Mouse (Mus musculus) ovary, postnatal 10 days (tissue): ENCODE measurements around the gene Zfyve9.
A peak's percentile ranks its signal among the peaks of the same experiment; 100 is the strongest.

ENCODE experiments used
- DNase-seq: peaks from one replicate; pipeline ENCODE4 v3.0.0; 2022; ENCODE audit warnings: low spot score

Gene Zfyve9

DNA sequence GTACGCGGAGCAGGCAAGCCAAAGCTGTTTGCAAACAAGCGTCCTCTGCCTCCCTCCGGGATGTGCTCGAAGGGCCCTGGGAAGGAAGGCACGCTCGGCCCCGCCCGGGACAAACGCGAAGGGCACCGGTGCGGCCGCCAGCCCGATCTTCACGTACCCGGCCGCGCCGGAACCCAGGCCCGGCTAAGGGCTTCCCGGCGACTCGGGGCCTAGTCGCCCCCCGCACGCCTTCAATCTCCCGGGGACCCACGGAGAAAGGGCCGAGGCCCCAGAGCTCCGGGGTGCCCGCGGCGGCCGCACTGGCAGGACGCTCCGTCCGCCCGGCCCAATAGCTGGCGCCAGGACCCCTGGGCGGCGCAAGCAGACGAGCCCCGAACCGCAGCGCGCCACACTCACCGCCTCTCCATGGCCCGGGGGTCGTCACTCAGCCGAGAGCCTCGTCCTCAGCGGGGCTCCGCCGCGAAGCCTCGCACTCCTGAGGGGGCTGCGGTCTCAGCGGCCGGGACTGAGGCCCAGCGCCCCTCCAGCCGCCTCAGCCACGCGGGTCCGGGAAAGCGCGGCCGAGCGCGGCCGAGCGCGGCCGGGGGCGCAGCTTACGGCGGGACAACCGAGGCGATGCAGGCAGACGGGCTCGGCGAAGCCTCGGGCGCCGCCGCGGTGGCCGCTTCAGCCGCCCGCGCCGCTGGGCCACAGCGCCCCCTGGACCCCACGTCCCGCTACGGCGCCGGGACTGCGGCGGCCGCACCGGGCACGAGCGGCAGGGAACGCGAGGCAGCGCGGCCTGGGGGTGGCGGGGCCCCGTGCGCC lies at the start of gene Zfyve9:
Gene Zfyve9, minus strand, starts transcription at position 742 of the 807 bp plus-strand sequence.
- peak; percentile 60 for DNase-seq

DNA sequence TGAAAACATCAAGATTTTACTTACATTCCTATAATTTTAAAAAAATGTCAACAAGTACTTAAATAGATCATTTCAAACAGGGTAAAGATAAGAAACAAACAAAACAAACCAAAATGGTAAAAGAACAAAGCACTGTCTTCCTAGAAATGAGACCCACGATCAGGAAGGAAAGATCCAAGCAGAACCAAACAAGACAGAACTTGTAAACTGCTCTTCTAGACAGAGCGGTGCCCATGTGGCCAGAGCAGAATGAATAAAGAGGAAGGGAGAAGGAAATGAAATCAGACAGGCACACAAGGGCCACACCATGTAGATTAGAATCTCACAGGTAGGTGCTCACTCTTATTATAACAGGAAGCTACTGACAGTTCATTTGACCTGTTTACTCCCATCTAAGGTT lies 46.0 kb upstream of the Zfyve9 start:
- DNase-seq, result no peak

DNA sequence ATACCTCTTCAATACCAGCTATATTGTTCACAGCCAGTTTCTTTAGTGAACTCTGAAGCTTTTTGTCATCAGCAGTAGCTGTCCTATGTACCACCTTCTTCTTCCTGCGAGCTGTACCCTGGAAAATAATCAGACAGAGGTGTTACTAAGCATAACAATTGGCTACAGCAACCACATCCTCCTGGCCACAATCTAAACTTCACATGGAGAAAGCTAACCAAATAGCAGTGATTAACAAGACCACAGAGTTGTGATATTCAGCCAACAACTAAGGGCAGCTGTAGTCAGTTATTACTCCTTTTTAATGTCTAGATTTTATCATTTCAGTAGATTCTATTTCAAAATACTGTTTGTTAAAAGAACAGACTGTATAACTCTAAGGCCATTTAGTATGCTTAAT lies 45.5 kb upstream of the Zfyve9 start:
- no peak for DNase-seq

DNA sequence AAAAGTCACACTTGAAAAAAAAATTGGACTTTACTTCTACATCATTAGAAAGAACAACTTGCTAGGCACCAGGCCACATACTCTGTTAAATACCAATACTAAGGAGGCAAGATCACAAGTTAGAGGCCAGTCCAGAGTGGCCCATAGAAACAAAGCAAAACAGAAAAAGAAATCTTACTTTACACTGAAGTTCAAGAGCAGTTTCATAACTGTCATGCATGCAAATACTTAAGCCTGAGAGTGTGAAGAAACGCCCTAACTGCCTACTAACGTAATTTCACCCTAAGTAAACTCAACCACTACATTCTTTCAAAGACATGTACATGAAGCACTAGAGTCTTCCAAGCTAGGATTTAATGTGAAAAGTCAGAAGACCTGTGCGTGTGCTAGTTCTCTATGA lies 45.1 kb upstream of the Zfyve9 start:
- no peak for DNase-seq

DNA sequence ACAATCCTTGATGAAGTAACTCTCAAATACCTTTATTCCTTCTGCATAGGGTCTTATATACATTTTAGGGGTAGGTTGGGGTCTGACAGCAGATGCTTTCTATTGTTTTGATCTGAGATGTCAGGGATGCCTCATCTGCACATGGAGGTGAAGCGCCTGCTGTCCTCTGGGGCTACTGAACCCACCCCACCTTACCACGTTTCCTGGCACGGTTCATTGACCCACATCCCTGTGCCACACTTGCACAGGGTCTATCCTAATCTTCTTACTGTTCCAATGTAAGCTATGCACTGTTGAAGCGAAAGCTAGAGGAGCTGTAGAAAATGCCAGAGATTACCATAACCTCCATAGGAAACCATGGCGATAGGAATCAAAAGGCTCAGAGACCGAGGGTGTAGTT lies 31.0 kb upstream of the Zfyve9 start:
- DNase-seq, result no peak

DNA sequence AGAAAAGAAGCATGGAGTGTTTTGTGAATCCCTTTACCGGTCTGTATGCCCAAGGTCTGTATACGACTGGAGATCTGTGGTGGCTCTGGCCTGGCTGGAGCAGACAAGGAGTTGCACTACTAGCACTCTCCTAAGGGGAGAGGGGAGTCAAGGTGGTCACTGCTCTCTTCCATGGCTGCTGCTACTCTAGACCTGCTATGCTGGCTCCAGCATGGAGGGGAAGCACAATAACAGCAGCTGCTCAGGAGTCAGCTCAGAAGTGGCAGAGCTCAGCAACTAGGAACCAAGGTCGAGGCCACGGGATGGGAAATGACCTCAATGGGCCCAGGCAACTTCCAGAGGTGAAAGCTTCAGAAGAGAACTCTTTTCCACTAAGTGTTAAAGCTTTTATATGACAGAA lies 30.5 kb upstream of the Zfyve9 start:
- no peak for DNase-seq

DNA sequence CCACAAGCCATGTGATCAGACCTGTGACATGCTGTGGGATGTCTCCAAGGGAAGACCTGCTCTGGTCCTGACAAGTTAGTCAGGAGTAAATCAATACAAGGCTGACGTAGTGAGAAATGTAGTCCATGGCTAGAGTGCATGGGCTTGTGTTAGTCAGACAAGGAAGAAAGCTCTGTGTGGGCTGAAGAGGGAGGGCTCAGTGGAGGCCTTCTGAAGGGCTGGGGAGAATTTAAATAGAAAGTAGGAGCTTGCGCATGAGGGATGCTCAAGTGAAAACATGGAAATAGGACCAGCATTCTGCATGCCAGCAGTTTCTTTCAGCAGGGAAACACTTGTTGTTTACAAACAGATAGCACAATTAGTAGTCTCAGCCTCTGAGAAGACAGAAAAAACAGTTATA lies 22.9 kb upstream of the Zfyve9 start:
- no peak for DNase-seq

DNA sequence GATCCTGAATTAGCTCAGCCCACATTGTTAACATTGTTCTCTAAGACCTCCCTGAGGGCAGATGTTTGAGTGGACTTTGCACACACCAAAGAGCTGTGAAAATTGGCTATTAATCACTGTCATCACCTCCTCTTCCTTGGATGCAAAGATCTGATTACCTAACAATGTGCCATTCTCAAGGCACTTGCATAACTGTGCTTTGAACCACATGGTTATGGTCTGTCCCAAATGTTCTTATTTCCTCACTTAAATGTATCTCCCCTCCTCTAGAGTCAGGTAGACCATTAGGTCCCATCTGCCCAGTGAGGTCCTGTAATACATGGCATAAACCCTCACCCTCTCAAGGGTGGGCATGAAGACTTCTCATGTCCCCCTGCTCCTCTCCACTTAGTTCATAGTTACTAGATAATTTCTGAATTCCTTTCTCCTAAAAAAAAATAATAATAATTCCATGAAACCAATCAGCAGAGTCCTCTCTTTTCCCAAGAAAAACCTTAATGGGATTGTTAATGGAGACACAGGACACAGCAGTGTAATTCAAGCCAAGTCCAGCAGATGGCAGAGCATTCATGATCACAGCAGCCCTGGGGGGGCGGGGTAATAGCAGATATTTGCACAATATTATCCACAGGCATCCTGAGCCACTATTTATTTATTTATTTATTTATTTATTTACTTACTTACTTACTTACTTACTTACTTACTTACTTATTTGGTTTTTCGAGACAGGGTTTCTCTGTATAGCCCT lies 17.7 kb upstream of the Zfyve9 start:
- DNase-seq, result peak; percentile 27

DNA sequence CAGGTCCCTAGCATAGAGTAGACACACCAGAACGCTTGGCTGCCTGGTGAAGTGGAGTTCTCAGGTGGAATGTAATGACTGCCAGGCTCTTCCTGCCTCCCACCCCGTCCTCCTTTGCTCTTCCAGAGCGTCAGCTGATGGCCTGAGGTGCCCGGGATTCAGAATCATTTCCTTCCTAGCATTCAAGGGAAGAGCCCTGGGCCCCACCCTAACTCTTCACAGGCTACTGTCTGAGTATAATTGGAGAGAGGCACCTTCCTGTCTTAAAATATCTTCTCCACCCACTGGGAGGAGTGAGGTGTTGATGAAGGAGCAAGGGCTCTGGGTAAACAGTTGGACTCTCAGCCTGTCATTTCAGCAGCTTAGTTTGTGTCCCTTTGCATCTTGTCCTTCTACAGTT lies 16.1 kb upstream of the Zfyve9 start:
- DNase-seq, result no peak

DNA sequence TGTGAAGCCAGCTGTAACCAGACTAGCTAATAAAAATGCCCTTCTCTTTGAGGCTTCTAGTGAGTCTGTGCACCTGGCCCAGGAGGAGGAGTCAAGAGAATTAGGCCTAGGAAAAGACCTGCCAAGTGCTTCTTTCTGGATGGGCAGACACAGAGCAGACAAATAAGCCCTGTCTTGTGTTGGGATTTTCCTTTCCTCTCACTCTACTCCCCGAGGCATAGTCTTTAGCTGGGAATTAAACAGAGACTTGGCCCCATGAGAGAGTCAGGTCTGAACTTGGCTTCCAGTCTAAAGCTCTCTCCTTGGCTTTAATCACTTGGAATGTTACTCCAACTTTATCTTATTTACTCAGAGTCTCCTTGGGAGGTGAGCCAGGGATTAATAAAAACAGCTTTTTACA lies 13.3 kb upstream of the Zfyve9 start:
- no peak for DNase-seq

DNA sequence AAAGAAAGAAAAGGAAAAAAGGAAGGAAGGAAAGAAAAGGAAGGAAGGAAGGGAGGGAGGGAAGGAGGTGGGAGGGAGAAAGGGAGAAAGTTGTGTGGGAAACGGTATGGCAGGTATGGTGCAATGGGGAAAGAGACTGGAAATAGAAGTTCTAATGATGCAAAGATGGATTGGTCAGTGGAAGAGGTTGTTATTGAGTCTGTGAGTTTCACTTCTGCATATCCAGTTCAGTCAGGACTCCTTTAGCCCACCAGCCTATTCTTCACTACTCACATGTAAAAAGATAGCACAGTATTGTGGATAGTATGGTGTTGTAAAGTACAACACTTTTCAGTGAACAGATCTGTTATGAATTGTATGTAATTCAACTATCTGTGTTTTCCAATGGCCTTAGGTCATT lies 9.9 kb upstream of the Zfyve9 start:
- DNase-seq, result no peak

DNA sequence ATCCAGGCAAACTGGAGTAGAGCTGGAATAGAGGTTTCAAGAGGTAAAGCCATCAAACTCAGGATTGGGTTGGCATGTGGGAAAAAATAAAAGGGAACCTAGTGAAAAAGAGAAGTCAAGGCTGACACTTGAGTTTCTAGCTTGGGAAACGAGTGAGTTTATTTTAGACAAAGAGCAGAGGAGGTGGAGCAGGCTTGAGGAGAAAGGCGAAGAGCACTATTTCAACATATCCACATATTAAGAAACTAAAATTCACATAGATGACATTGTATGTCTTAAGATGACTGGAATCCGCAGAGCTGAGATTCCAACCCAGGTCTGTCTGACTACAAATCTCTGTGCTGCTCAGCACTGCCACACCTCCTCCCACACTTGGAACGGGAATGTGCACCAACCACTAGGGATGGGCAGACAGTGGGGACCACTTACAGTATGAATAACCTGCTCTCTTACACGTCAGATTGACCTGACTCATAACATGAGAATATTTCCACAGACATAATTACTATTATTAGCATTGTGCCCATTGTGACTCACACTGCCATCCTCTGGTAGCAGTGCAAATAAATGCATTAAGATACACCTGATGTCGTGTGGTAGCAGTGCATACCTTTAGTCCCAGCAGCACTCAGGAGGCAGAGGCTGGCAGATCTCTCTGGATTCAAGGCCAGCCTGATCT lies 8.8 kb upstream of the Zfyve9 start:
- no peak for DNase-seq

DNA sequence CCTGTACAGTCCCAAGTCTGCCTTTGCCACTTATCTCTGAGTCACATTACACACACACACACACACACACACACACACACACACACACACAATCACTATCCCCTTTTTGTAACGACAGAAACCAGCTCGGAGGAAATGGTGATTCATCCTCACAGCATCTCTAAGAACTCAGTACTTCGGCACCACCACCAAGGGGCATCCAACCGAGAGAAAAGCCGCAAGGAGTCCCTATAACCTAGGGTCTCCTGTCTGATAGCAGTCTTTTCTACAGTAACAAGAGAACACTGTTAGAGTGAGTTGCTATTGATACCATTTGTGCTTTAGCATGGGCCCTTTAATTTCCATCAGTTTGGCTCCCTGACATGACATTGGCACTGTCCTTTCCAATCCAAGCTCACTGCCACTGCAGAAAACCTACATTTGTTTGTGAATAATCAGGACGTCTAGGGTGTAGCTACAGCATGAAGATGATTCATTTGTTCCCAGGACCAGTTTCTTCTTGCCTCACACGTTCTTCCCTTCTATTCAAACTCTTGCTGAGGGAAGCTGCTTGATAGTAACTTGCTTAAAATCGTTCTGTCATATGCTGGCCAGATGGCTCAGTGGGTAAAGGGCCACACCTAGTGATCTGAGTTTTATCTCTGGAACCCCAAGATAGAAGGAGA lies 2.0 kb upstream of the Zfyve9 start:
- DNase-seq, result no peak

DNA sequence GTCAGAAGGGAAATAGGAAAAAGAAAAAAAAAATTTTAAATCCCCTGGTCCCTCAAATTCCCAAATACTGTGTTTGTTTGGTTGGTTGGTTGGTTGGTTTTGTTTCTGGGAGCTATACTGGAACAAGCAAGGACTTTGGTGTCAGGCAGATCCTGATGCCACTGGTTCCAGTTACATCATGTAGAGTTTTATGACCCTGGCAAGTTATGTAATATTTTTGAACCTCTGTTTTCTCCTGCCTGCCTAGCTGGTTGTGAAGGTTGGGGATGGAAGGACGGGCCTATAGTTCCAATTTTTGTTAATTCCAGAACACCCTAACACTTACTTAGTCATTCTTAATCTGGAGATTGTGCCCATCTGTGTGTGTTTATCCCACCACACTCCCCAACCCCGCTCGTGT lies 998 bp upstream of the Zfyve9 start:
- no peak for DNase-seq

DNA sequence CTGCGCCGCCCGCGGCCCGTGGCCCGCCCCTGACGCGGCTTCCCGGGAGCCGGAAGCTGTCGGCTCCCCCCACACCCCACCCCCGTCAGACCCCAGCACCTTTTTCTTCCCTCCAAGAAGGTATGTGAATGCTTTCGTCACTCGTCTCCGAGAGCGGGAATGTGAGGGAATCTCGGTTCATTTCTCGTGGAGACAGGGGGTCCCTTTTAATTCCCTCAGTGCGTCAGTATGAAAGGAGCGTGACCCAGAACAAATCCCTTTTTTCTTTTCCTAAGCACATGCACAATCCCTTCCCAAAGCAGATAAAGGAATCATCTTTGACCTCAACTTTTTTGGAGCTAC lies 237 bp upstream of the Zfyve9 start:
- no peak for DNase-seq

DNA sequence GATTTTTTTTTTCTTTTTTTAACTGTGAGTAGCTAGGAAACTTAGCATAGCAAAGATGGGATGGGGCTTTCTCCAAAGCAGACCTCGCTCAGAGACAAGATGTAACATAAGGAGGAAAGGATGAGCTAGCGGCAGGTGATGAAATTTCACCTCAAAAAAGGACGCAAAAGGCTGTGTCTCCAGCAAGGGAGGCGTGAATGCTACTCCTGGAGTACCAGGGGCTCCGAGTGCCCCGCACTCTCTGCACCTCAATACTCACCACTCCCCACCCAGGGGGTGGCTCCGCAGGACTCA lies 888 bp downstream of the Zfyve9 start:
- DNase-seq, result no peak

DNA sequence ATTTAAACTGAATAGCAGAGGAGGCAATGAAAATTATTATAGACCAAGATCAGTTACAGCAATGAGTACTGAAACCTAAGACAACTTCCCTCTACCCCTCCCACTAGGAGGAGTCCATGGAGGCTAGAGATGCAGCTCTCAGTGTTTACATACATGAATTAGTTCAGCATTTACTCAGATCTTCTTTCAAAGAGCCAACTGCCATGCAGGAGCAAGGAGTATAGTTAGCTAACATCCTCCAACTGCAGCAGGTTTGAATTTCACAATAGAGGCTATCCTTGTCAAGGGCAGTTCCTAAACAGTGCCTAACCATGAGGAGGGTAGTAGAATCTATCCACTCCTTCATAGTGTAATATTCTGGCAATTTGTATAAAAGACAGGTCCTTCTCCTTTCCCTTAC lies 12.1 kb downstream of the Zfyve9 start:
- no peak for DNase-seq

DNA sequence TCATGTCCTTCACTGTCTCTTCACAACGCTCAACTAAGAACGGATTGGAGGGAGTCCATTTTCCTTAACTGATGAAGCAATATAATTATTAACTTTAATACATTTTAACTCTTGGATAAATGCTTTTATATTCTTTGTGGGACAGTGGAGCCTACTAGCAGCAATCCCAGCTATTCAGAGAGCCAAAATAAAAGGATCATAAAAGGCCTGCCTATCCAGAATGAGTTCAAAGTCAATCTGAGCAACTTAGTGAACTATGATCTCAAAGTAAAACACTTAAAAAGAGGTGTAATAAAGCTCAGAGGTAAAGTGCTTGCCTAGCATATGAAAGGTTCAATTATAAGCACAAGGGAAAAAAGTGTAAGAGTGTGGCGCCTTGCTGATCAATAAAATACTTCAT lies 21.0 kb downstream of the Zfyve9 start:
- no peak for DNase-seq

DNA sequence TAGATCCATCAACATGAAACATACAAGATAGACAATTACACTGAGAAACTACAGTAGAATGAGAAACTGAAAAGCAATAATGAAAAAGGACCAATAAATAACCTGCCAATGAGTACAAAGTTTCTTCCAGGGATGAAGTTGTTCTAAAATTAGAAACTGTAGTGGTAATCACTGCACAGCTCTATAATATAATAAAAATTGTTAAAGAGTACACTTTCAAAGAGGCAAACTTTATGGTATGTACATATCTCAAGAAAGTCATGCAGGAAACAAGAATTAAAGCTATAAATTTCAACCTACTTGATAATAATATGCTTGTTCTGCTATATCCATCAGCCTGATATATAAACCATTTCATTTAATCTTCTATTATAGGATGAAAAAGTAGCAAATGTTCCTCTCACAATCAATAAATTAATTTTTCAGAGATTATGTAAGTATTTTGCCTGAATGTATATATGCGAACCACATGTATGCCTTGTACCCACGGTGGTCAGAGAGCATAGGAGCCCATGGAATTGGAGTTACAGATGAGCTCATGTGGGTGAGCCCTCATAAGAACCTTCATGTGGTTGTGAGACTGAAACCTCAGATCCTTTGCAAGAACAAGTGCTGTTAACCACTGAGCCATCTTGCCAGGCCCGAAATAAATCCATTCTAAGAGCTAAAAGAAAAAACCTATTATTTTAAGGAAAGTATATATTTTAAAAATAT lies 34.3 kb downstream of the Zfyve9 start:
- DNase-seq, result no peak

DNA sequence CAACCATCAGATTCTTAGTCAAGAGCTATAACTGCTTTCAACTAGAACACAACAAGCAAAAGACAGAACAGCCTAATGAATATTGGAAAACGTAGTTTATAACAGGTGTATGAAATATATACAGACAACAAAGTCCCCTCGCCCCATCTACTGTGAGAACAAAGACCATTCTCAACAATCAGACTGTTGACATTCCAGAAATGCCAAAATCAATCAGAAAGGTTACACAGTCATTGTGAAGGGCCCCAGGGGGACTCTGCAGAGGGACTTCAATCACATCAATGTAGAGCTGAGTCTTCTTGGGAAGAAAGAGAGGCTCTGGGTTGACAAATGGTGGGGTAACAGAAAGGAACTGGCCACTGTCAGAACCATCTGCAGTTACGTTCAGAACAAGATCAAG lies 49.0 kb downstream of the Zfyve9 start:
- no peak for DNase-seq

DNA sequence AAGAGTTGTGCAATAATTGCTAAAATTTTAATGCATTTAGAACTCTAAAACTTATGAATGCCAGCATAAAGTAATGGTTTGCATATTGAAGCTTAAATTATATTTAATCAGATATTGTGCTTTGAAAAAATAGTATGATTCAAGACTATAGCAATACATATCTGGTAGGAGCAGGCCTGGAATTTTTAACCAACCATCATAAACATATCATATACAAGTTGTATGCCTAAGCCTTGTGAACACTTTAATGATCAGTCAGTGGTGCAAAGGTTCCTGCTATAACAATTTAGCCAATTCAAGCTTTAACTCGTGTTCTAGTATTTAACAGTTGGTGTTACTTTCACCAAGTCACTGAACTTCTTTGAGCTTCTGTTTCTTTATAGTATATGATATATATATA lies 50.1 kb downstream of the Zfyve9 start:
- no peak for DNase-seq

DNA sequence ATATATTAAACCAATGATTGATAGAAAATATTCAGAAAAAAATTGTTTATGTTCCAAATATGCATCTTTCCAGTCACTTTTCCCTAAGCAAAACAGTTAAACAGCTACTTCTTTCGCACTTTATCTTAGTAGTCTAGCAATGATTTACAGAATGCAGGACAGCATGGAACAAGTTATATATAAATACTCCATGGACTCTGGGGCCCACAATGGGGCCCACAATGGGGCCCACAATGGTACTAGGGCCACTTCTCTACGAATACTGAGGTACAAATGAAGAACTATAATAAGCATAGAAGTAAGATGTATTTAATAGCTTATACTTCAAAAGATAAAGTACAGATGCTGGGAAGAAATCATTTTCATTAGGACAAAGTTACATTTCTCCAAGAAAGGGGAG lies 56.5 kb downstream of the Zfyve9 start:
- no peak for DNase-seq
